Mouse (Mus musculus) midbrain, embryonic 16.5 days (tissue): ENCODE measurements around the gene Gm20388. TPM values are rescaled to one million over a fixed set of nuclear protein-coding genes. Genes with fewer than 3 reads are reported as not detected.

Experiments used
- ATAC-seq: fragments of 200-750 bp; cut with Nextera tagmentation; 2 replicates; pipeline ENCODE4 v1.8.0; 2017; ENCODE audit warnings: moderate TSS enrichment
- H3K27ac ChIP-seq: fragments of 300-500 bp; sonication (generic); 2 replicates; pipeline ENCODE4 v1.5.1; 2014; ENCODE audit warnings: mild to moderate bottlenecking, low read length, mixed read lengths
- H3K27me3 ChIP-seq: fragments of 300-500 bp; sonication (generic); 2 replicates; pipeline ENCODE4 v1.6.1; 2014; ENCODE audit warnings: low read depth, low read length, mixed read lengths; ENCODE audit not compliant: control insufficient read depth, insufficient read depth
- H3K36me3 ChIP-seq: fragments of 300-500 bp; sonication (generic); 2 replicates; pipeline ENCODE4 v1.6.1; 2014; ENCODE audit warnings: mild to moderate bottlenecking, low read length, moderate library complexity, mixed read lengths; ENCODE audit not compliant: control insufficient read depth, insufficient read depth
- H3K4me1 ChIP-seq: fragments of 300-500 bp; sonication (generic); 2 replicates; pipeline ENCODE4 v1.6.1; 2014; ENCODE audit warnings: mild to moderate bottlenecking, low read length, mixed read lengths; ENCODE audit not compliant: control insufficient read depth, insufficient read depth
- H3K4me2 ChIP-seq: fragments of 300-500 bp; sonication (generic); 2 replicates; pipeline ENCODE4 v1.6.1; 2014; ENCODE audit warnings: mild to moderate bottlenecking, low read length, mixed read lengths
- H3K4me3 ChIP-seq: fragments of 300-500 bp; sonication (generic); 2 replicates; pipeline ENCODE4 v1.5.1; 2014; ENCODE audit warnings: low read depth, mild to moderate bottlenecking, low read length, moderate library complexity, mixed read lengths
- H3K9ac ChIP-seq: fragments of 300-500 bp; sonication (generic); 2 replicates; pipeline ENCODE4 v1.6.1; 2014; ENCODE audit warnings: low read depth, low read length, mixed read lengths
- H3K9me3 ChIP-seq: fragments of 300-500 bp; sonication (generic); replicated peaks from 2 replicates; pipeline ENCODE4 v1.6.1; 2014; ENCODE audit warnings: mild to moderate bottlenecking, low read length, mixed read lengths; ENCODE audit not compliant: control insufficient read depth, poor library complexity, severe bottlenecking
- WGBS: fragments of 180-500 bp; shearing (Covaris S2); extraction: QIAGEN DNeasy Blood & Tissue Kit; methylation state at CpG from one replicate; pipeline ENCODE4 v1.1.7; 2014; 5-methylcytosine and 5-hydroxymethylcytosine counted together
- polyA plus RNA-seq: library from polyadenylated mRNA; unstranded; fragments of >200 nt; fragmentation: Nextera tagmentation; extraction: Ambion mirVana; gene quantifications from 2 replicates; pipeline ENCODE4 v1.2.1, GENCODE M21; 2015

The Gm20388 gene
- polyA plus RNA-seq, 1 experiment from 2014 or later, result 7.5 TPM

GRCm38 (mm10) chr8:124277951-124278910 is 4367.6 kb downstream of the Gm20388 start:
- no peaks in the 10 kb centered on the region for H3K36me3 ChIP-seq
- H3K4me1 ChIP-seq, result peaks cover 37% of the 10 kb centered on the region
- no peak overlapping the region for H3K4me3 ChIP-seq
- no peaks in the 10 kb centered on the region for H3K27me3 ChIP-seq
- no peak for ATAC-seq
- 63% methylated on average over 24 of the region's 24 CpGs for WGBS
- no peaks in the 10 kb centered on the region for H3K9me3 ChIP-seq
- no peak overlapping the region for H3K9ac ChIP-seq
- H3K27ac ChIP-seq, result no peak overlapping the region
- no peak overlapping the region for H3K4me2 ChIP-seq

DNA sequence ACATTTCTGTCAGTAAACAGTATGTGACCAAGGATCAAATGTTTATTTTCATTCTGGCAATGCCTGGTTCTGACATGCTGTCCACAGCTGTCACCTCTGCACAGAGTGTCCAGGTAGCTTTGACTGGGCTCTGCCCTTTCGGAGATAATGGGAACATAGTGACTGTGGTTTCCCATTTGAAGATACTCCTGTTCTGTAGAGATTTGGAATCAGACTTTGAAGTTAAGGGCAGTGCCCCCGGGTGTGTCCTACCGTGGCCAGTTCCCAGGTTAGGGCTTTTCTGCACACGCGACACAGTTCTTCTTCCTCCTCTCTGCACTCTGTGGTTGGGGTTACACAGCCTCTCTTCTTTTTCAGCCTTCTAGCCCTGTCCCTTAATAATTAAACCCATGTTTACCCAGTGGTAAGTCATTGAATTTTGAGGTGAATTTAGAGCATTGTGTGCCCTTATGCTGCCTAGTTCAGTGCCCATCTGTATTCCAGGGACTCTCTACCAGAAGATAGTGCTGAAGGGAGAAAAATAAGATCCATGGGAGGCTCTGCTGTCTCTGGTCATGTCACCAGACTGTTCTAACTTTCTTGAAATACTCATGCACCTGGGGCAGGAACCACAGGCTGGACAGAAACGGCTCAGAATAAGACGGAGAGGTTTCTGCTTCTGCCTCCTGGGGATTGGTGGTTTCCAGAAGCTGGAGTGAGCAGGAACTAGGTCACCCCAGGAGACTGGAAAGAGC is 4368.5 kb downstream of the Gm20388 start:
- no peak overlapping the region for H3K9ac ChIP-seq
- H3K9me3 ChIP-seq, result no peaks in the 10 kb centered on the region
- H3K36me3 ChIP-seq, result no peaks in the 10 kb centered on the region
- ATAC-seq, result no peak
- H3K4me1 ChIP-seq, result peaks cover 45% of the 10 kb centered on the region
- WGBS, result 79% methylated on average over 7 of the region's 7 CpGs
- no peaks in the 10 kb centered on the region for H3K27me3 ChIP-seq
- no peak overlapping the region for H3K4me3 ChIP-seq
- H3K27ac ChIP-seq, result no peak overlapping the region
- H3K4me2 ChIP-seq, result no peak overlapping the region

GRCm38 (mm10) chr8:124279690-124279985 is 4369.0 kb downstream of the Gm20388 start:
- Histone ChIP-seq H3K4me2 (no peak overlapping the region), H3K27ac (no peak overlapping the region), H3K9ac (no peak overlapping the region), H3K36me3 (no peaks in the 10 kb centered on the region), H3K4me1 (peaks cover 45% of the 10 kb centered on the region), H3K27me3 (no peaks in the 10 kb centered on the region), H3K4me3 (no peak overlapping the region), H3K9me3 (no peaks in the 10 kb centered on the region)
- no peak for ATAC-seq
- WGBS, result 99% methylated on average over 5 of the region's 5 CpGs

DNA sequence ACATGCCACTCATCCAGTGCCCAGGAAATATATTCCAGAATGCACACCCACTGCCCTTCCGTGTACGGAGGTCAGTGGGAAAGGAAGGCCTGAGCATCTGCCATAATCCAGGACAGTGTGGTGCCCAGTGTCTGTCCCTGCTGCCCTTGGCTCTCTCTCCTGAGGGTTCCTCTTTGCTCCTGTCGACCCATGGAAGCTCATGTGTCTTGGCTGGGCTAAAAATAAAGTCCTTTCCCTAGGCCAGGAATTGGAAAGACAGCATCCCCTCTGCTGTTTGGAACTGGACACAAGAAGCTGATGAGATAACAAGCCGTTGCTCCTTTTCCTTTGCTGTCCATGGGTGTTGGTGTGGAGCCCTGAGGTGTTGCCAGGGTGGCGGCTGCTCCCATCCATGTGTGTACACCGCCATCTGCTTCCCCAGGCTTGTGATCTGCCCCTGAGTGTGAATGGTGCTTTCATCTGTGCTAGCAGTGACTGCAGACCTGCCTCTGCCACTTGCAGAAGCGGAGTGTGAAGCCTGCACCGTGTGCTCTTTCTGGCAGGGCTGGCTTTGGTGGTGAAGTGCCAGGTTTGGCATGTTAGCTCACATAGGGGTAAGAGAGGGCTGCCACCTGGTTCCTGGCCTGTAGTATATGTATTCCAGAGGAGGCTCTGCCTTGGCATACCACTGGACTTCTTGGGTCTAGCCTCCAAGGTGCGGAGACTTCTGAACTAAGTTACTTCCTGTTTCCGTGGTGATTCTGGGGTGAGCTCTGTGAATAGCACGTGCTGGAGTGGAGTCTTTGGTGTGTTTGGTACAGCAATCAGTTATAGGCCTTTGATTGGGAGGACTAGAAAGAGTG is 4371.3 kb downstream of the Gm20388 start:
- no peak overlapping the region for H3K4me3 ChIP-seq
- no peak for ATAC-seq
- H3K9me3 ChIP-seq, result no peaks in the 10 kb centered on the region
- no peaks in the 10 kb centered on the region for H3K36me3 ChIP-seq
- H3K4me1 ChIP-seq, result peaks cover 63% of the 10 kb centered on the region
- H3K4me2 ChIP-seq, result no peak overlapping the region
- H3K27ac ChIP-seq, result peak overlapping the region; percentile 36
- 59% methylated on average over 11 of the region's 11 CpGs for WGBS
- H3K9ac ChIP-seq, result no peak overlapping the region
- no peaks in the 10 kb centered on the region for H3K27me3 ChIP-seq

DNA sequence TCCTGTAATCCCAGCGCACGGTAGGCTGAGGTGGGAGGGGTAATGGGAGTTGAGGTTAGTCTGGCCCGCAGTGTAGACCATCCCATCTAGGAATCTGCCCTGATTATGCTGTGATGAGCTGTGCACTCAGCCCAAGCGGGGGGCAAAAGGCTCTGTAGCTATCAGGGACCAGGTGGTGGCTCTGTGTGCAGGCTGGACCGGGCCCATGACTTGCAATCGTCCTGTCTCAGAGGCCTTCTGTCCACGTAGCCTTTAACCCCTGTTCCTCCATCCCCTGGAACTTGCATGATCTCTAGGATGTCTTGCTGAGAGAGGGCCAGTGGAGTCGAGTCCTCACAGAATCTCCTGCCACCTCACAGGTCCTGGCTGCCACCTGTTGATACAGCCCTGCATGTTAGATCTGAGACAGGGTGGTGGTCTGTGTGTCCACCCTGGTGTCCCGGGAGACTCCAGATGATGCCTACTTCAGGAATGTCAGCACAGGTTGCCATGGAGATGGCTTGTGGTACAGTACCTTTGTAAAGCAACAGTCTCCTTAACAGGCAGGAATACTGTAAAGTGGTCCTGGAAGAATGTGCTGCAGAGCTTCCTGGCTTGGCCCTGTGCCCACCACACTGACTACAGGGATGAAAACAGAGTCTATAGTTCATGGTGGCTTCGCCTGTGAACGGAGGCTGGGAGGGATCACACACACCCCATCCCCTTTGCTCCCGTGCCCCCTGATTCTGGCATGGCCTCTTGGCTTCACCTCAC is 4372.4 kb downstream of the Gm20388 start:
- ATAC-seq, result no peak
- WGBS, result 61% methylated on average over 12 of the region's 12 CpGs
- Histone ChIP-seq H3K4me1 (peaks cover 57% of the 10 kb centered on the region), H3K27me3 (no peaks in the 10 kb centered on the region), H3K4me2 (no peak overlapping the region), H3K9ac (no peak overlapping the region), H3K27ac (peak overlapping the region; percentile 53; the same call in 1 of the 2 replicates), H3K36me3 (no peaks in the 10 kb centered on the region), H3K4me3 (no peak overlapping the region), H3K9me3 (no peaks in the 10 kb centered on the region)

GRCm38 (mm10) chr8:124283644-124284332 is 4373.1 kb downstream of the Gm20388 start:
- H3K27me3 ChIP-seq, result no peaks in the 10 kb centered on the region
- H3K9me3 ChIP-seq, result no peaks in the 10 kb centered on the region
- WGBS, result 21% methylated on average over 11 of the region's 11 CpGs
- no peak overlapping the region for H3K4me3 ChIP-seq
- H3K4me1 ChIP-seq, result peaks cover 57% of the 10 kb centered on the region
- no peak overlapping the region for H3K4me2 ChIP-seq
- H3K36me3 ChIP-seq, result no peaks in the 10 kb centered on the region
- 0 out of 2 replicates have a peak overlapping the region, but pooled peaks have one; percentile 26 for H3K9ac ChIP-seq
- no peak for ATAC-seq
- H3K27ac ChIP-seq, result peak overlapping the region; percentile 53

GRCm38 (mm10) chr8:124284333-124284711 is 4373.7 kb downstream of the Gm20388 start:
- H3K36me3 ChIP-seq, result no peaks in the 10 kb centered on the region
- ATAC-seq, result peak; percentile 65
- H3K4me1 ChIP-seq, result peaks cover 54% of the 10 kb centered on the region
- H3K9me3 ChIP-seq, result no peaks in the 10 kb centered on the region
- peak overlapping the region; percentile 53 for H3K27ac ChIP-seq
- WGBS, result 4% methylated on average over 6 of the region's 6 CpGs
- no peak overlapping the region for H3K4me2 ChIP-seq
- no peak overlapping the region for H3K4me3 ChIP-seq
- no peaks in the 10 kb centered on the region for H3K27me3 ChIP-seq
- H3K9ac ChIP-seq, result peak overlapping the region; percentile 30; the same call in 1 of the 2 replicates
